Mouse (Mus musculus): Measurements from ENCODE around the gene Krt80.

GRCm38 (mm10) chr15:101341797-101342515 is 28.0 kb downstream of the Krt80 start:
- peak; percentile 88 for TF ChIP-seq CTCF (IDR thresholded peaks at IDR 0.05)
- TF ChIP-seq EP300 (IDR thresholded peaks at IDR 0.05), result no peak

All from lung, postnatal 0 days (tissue).